Comparison of ENCODE assay signal across 10 mouse cellular contexts in the genomic region with DNA sequence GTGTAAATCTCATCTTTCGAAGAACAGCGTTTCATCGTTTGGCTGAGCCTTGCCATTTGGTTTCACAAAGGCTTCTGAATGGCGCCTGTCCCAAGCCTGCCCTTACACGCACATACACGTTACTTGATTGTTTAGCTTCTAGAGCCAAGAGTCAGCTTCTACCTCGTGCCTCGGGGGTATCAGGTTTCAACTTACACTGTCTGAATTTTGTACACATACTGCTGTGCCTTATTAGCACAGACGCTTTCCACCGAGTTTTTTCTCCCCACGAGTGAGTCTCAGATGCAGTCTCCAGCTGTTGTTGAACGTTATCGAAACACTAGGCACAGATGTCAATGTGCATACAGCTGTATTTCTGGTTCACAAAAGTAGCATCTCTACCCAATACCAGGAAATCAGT. TPM values are rescaled to one million over a fixed set of nuclear protein-coding genes. Genes with fewer than 3 reads are reported as not detected.
DNase-seq lines count a peak whose midpoint lies in the region; ATAC-seq lines count a peak whose summit lies in the region.
"Had no signal": no experiment of that assay in that cellular context is flagged by ENCODE, and none has a peak within 500 bp of the region (broad histone marks: within the 10 kb centered on the region; RNA-seq: fewer than 3 reads in every experiment).

No protein-coding gene starts in this region.

- no peak overlapping the region for H3K9ac ChIP-seq in hindbrain, embryonic 12.5 days
- no peak overlapping the region for H3K9ac ChIP-seq in limb, embryonic 11.5 days (ENCODE audit: low read length)

- no peaks in the 10 kb centered on the region for H3K27me3 ChIP-seq in hindbrain, embryonic 10.5 days (ENCODE audit: insufficient read depth, poor library complexity, severe bottlenecking)
- H3K27me3 ChIP-seq in hindbrain, embryonic 12.5 days = no peaks in the 10 kb centered on the region
- H3K27me3 ChIP-seq in limb, embryonic 11.5 days (ENCODE audit: control insufficient read depth, insufficient read depth, low read length) = no peaks in the 10 kb centered on the region
- H3K27me3 ChIP-seq: megakaryocyte, embryonic 14.5 days had no signal

- peaks cover 13% of the 10 kb centered on the region; the same call in 1 of the 2 replicates for H3K4me1 ChIP-seq in hindbrain, embryonic 10.5 days (replicated peaks)
- no peaks in the 10 kb centered on the region for H3K4me1 ChIP-seq in hindbrain, embryonic 12.5 days
- peaks cover 7% of the 10 kb centered on the region for H3K4me1 ChIP-seq in limb, embryonic 11.5 days (ENCODE audit: control insufficient read depth, insufficient read depth, low read length)

- H3K27ac ChIP-seq in hindbrain, embryonic 10.5 days = no peak overlapping the region
- H3K27ac ChIP-seq in hindbrain, embryonic 12.5 days = no peak overlapping the region; the same call in 1 of the 2 replicates
- peak overlapping the region; percentile 61; the same call in 1 of the 2 replicates for H3K27ac ChIP-seq in limb, embryonic 11.5 days (replicated peaks; ENCODE audit: low read depth, low read length)

- peaks cover 16% of the 10 kb centered on the region; the same call in 1 of the 2 replicates for H3K9me3 ChIP-seq in hindbrain, embryonic 10.5 days
- H3K9me3 ChIP-seq in hindbrain, embryonic 12.5 days (replicated peaks) = 0 out of 2 replicates have a peak, but pooled peaks cover 2% of the 10 kb centered on the region
- H3K9me3 ChIP-seq in limb, embryonic 11.5 days (ENCODE audit: control insufficient read depth, low read length) = no peaks in the 10 kb centered on the region

- DNase-seq in hindbrain, embryonic 10.5 days (ENCODE audit: low spot score) = peak; percentile 21
- peak; percentile 36 for DNase-seq in urinary bladder, adult 2 months (ENCODE audit: low spot score)
- DNase-seq in urinary bladder, postnatal 4 days (ENCODE audit: low spot score in 2 of 2) = no peak
- peak; percentile 69 for DNase-seq in limb, embryonic 11.5 days (ENCODE audit: low spot score)
- no peak for DNase-seq in adrenal gland, adult (ENCODE audit: inconsistent age in 2 of 2, low spot score in 1 of 2)
- DNase-seq in ovary, postnatal 10 days (ENCODE audit: low spot score) = no peak
- no peak for DNase-seq in cerebellum, postnatal 4 days (ENCODE audit: low spot score in 2 of 2)
- DNase-seq: kidney, adult 2 months had no signal

- H3K36me3 ChIP-seq in hindbrain, embryonic 10.5 days = no peaks in the 10 kb centered on the region
- H3K36me3 ChIP-seq in hindbrain, embryonic 12.5 days = no peaks in the 10 kb centered on the region
- no peaks in the 10 kb centered on the region for H3K36me3 ChIP-seq in limb, embryonic 11.5 days (ENCODE audit: control insufficient read depth, insufficient read depth, low read length)

- 64% methylated on average over 13 of the region's 13 CpGs for WGBS in hindbrain, embryonic 10.5 days
- 55% methylated on average over 13 of the region's 13 CpGs for WGBS in hindbrain, embryonic 12.5 days
- WGBS in limb, embryonic 11.5 days = 27% methylated on average over 13 of the region's 13 CpGs

- H3K4me2 ChIP-seq in hindbrain, embryonic 12.5 days (replicated peaks) = no peak overlapping the region
- H3K4me2 ChIP-seq in limb, embryonic 11.5 days (ENCODE audit: low read depth, severe bottlenecking) = peak overlapping the region; percentile 5; the same call in 1 of the 2 replicates

- no peak overlapping the region for H3K4me3 ChIP-seq in hindbrain, embryonic 10.5 days
- H3K4me3 ChIP-seq in hindbrain, embryonic 12.5 days = no peak overlapping the region
- no peak overlapping the region for H3K4me3 ChIP-seq in limb, embryonic 11.5 days (ENCODE audit: low read depth, low read length)
- H3K4me3 ChIP-seq: megakaryocyte, embryonic 14.5 days had no signal

- ATAC-seq in hindbrain, embryonic 12.5 days (ENCODE audit: low FRiP score) = no peak
- no peak for ATAC-seq in limb, embryonic 11.5 days (ENCODE audit: insufficient number of reproducible peaks, low FRiP score, low TSS enrichment, low read depth)

RNA-seq across cellular contexts. Expression of gene Tmem131l, which starts 19.3 kb away (rescaled TPM):
- polyA plus RNA-seq in hindbrain, embryonic 10.5 days (2016; fragmentation: Nextera tagmentation; extraction: Ambion mirVana) = 70.2 and 70.8 TPM in 2 replicates
- 81.5 and 84.3 TPM in 2 replicates for polyA plus RNA-seq in hindbrain, embryonic 12.5 days (2016; fragmentation: Nextera tagmentation; extraction: Ambion mirVana)
- polyA plus RNA-seq in urinary bladder, adult 2 months (2012; rRNA removed) = 21.4 and 23.7 TPM in 2 replicates
- polyA plus RNA-seq in limb, embryonic 11.5 days (2014; fragmentation: Nextera tagmentation; extraction: Ambion mirVana) = 86.6 and 86.8 TPM in 2 replicates

Comparison
In these comparisons a context has a peak if more than half of its experiments do, and no peak if none do; other contexts are left out.
1. DNase-seq: peak in hindbrain, embryonic 10.5 days (single experiment), urinary bladder, adult 2 months (single experiment) and limb, embryonic 11.5 days (single experiment); none in urinary bladder, postnatal 4 days (0 of 2), adrenal gland, adult (0 of 2), ovary, postnatal 10 days (single experiment) and cerebellum, postnatal 4 days (0 of 2).